Mouse (Mus musculus): ENCODE data around the gene Cd44. TPM values are rescaled to one million over a fixed set of nuclear protein-coding genes. Genes with fewer than 3 reads are reported as not detected.

Gene Cd44
- polyA plus RNA-seq, 1 experiment from 2014 or later: 2.2 TPM

- Histone ChIP-seq H3K9ac (ENCODE audit: low read length) (no peak overlapping the region), H3K4me3 (ENCODE audit: low read depth, low read length) (no peak overlapping the region), H3K27me3 (ENCODE audit: control insufficient read depth, insufficient read depth, low read length) (no peaks in the 10 kb centered on the region; the same call in 1 of the 2 replicates), H3K9me3 (ENCODE audit: control insufficient read depth, low read length) (no peaks in the 10 kb centered on the region), H3K27ac (ENCODE audit: low read depth, low read length) (no peak overlapping the region), H3K36me3 (ENCODE audit: control insufficient read depth, insufficient read depth, low read length) (no peaks in the 10 kb centered on the region), H3K4me2 (ENCODE audit: low read depth) (no peak overlapping the region), H3K4me1 (ENCODE audit: control insufficient read depth, insufficient read depth, low read length) (peaks cover 4% of the 10 kb centered on the region)
- ATAC-seq (ENCODE audit: insufficient read depth, low FRiP score, low TSS enrichment) (no peak), DNase-seq (ENCODE audit: low spot score) (no peak)
- 27% methylated on average over 8 of the region's 8 CpGs for WGBS
These were observed 39.4 kb upstream of the Cd44 start for GRCm38 (mm10) chr2:102940813-102941361.

- Histone ChIP-seq H3K36me3 (ENCODE audit: control insufficient read depth, insufficient read depth, low read length) (no peaks in the 10 kb centered on the region), H3K27me3 (ENCODE audit: control insufficient read depth, insufficient read depth, low read length) (no peaks in the 10 kb centered on the region; the same call in 1 of the 2 replicates), H3K9ac (ENCODE audit: low read length) (no peak overlapping the region), H3K4me2 (ENCODE audit: low read depth) (no peak overlapping the region), H3K4me1 (ENCODE audit: control insufficient read depth, insufficient read depth, low read length) (peaks cover 4% of the 10 kb centered on the region), H3K4me3 (ENCODE audit: low read depth, low read length) (no peak overlapping the region), H3K9me3 (ENCODE audit: control insufficient read depth, low read length) (no peaks in the 10 kb centered on the region), H3K27ac (ENCODE audit: low read depth, low read length) (no peak overlapping the region)
- 94% methylated on average over 8 of the region's 8 CpGs for WGBS
- ATAC-seq (ENCODE audit: insufficient read depth, low FRiP score, low TSS enrichment): no peak
- DNase-seq (ENCODE audit: low spot score): no peak
These were observed 38.7 kb upstream of the Cd44 start for GRCm38 (mm10) chr2:102940158-102940557.

GRCm38 (mm10) chr2:102936886-102937285, 35.4 kb upstream of the Cd44 start:
- no peak overlapping the region for H3K4me3 ChIP-seq (ENCODE audit: low read depth, low read length)
- H3K9ac ChIP-seq (ENCODE audit: low read length): no peak overlapping the region
- no peak overlapping the region for H3K4me2 ChIP-seq (ENCODE audit: low read depth)
- peaks cover 4% of the 10 kb centered on the region for H3K4me1 ChIP-seq (ENCODE audit: control insufficient read depth, insufficient read depth, low read length)
- H3K27ac ChIP-seq (ENCODE audit: low read depth, low read length): no peak overlapping the region
- H3K9me3 ChIP-seq (ENCODE audit: control insufficient read depth, low read length): no peaks in the 10 kb centered on the region
- 49% methylated on average over 3 of the region's 3 CpGs for WGBS
- ATAC-seq (ENCODE audit: insufficient read depth, low FRiP score, low TSS enrichment) (no peak), DNase-seq (ENCODE audit: low spot score) (no peak)
- no peaks in the 10 kb centered on the region; the same call in 1 of the 2 replicates for H3K27me3 ChIP-seq (ENCODE audit: control insufficient read depth, insufficient read depth, low read length)
- no peaks in the 10 kb centered on the region for H3K36me3 ChIP-seq (ENCODE audit: control insufficient read depth, insufficient read depth, low read length)

- no peak for ATAC-seq (ENCODE audit: insufficient read depth, low FRiP score, low TSS enrichment)
- 82% methylated on average over 3 of the region's 3 CpGs for WGBS
- H3K27ac ChIP-seq (ENCODE audit: low read depth, low read length): no peak overlapping the region
These were observed 33.4 kb upstream of the Cd44 start for GRCm38 (mm10) chr2:102934834-102935233.

GRCm38 (mm10) chr2:102933787-102934186, 32.3 kb upstream of the Cd44 start:
- Histone ChIP-seq H3K4me1 (ENCODE audit: control insufficient read depth, insufficient read depth, low read length) (no peaks in the 10 kb centered on the region), H3K36me3 (ENCODE audit: control insufficient read depth, insufficient read depth, low read length) (no peaks in the 10 kb centered on the region), H3K27ac (ENCODE audit: low read depth, low read length) (no peak overlapping the region), H3K9ac (ENCODE audit: low read length) (no peak overlapping the region), H3K4me2 (ENCODE audit: low read depth) (no peak overlapping the region), H3K4me3 (ENCODE audit: low read depth, low read length) (no peak overlapping the region), H3K9me3 (ENCODE audit: control insufficient read depth, low read length) (no peaks in the 10 kb centered on the region), H3K27me3 (ENCODE audit: control insufficient read depth, insufficient read depth, low read length) (no peaks in the 10 kb centered on the region)
- DNase-seq (ENCODE audit: low spot score) (no peak), ATAC-seq (ENCODE audit: insufficient read depth, low FRiP score, low TSS enrichment) (no peak)

More at GRCm38 (mm10) chr2:102934834-102935233, 33.4 kb upstream of the Cd44 start:
- DNase-seq (ENCODE audit: low spot score): no peak
- no peaks in the 10 kb centered on the region for H3K9me3 ChIP-seq (ENCODE audit: control insufficient read depth, low read length)
- no peaks in the 10 kb centered on the region for H3K4me1 ChIP-seq (ENCODE audit: control insufficient read depth, insufficient read depth, low read length)
- no peak overlapping the region for H3K9ac ChIP-seq (ENCODE audit: low read length)
- H3K36me3 ChIP-seq (ENCODE audit: control insufficient read depth, insufficient read depth, low read length): no peaks in the 10 kb centered on the region
- H3K27me3 ChIP-seq (ENCODE audit: control insufficient read depth, insufficient read depth, low read length): no peaks in the 10 kb centered on the region
- no peak overlapping the region for H3K4me3 ChIP-seq (ENCODE audit: low read depth, low read length)
- no peak overlapping the region for H3K4me2 ChIP-seq (ENCODE audit: low read depth)

- no peak overlapping the region for H3K4me2 ChIP-seq (ENCODE audit: low read depth)
- H3K9ac ChIP-seq (ENCODE audit: low read length): no peak overlapping the region
- H3K27ac ChIP-seq (ENCODE audit: low read depth, low read length): no peak overlapping the region
- H3K36me3 ChIP-seq (ENCODE audit: control insufficient read depth, insufficient read depth, low read length): no peaks in the 10 kb centered on the region
- no peak overlapping the region for H3K4me3 ChIP-seq (ENCODE audit: low read depth, low read length)
- no peaks in the 10 kb centered on the region for H3K4me1 ChIP-seq (ENCODE audit: control insufficient read depth, insufficient read depth, low read length)
- ATAC-seq (ENCODE audit: insufficient read depth, low FRiP score, low TSS enrichment): no peak
- 49% methylated on average over 4 of the region's 4 CpGs for WGBS
- no peaks in the 10 kb centered on the region for H3K27me3 ChIP-seq (ENCODE audit: control insufficient read depth, insufficient read depth, low read length)
- H3K9me3 ChIP-seq (ENCODE audit: control insufficient read depth, low read length): no peaks in the 10 kb centered on the region
- no peak for DNase-seq (ENCODE audit: low spot score)
These were observed 31.7 kb upstream of the Cd44 start for GRCm38 (mm10) chr2:102933142-102933541.

- no peak overlapping the region for H3K4me3 ChIP-seq (ENCODE audit: low read depth, low read length)
- no peaks in the 10 kb centered on the region for H3K9me3 ChIP-seq (ENCODE audit: control insufficient read depth, low read length)
These were observed 31.2 kb upstream of the Cd44 start for GRCm38 (mm10) chr2:102932667-102933066.

GRCm38 (mm10) chr2:102928211-102928610, 26.7 kb upstream of the Cd44 start:
- no peak for DNase-seq (ENCODE audit: low spot score)
- Histone ChIP-seq H3K36me3 (ENCODE audit: control insufficient read depth, insufficient read depth, low read length) (no peaks in the 10 kb centered on the region), H3K4me3 (ENCODE audit: low read depth, low read length) (no peak overlapping the region), H3K27ac (ENCODE audit: low read depth, low read length) (no peak overlapping the region), H3K4me1 (ENCODE audit: control insufficient read depth, insufficient read depth, low read length) (no peaks in the 10 kb centered on the region), H3K9ac (ENCODE audit: low read length) (no peak overlapping the region), H3K4me2 (ENCODE audit: low read depth) (no peak overlapping the region), H3K27me3 (ENCODE audit: control insufficient read depth, insufficient read depth, low read length) (no peaks in the 10 kb centered on the region), H3K9me3 (ENCODE audit: control insufficient read depth, low read length) (no peaks in the 10 kb centered on the region)
- ATAC-seq (ENCODE audit: insufficient read depth, low FRiP score, low TSS enrichment): no peak

More at GRCm38 (mm10) chr2:102932667-102933066, 31.2 kb upstream of the Cd44 start:
- 23% methylated on average over 1 of the region's 1 CpGs for WGBS
- Histone ChIP-seq H3K27ac (ENCODE audit: low read depth, low read length) (no peak overlapping the region), H3K27me3 (ENCODE audit: control insufficient read depth, insufficient read depth, low read length) (no peaks in the 10 kb centered on the region), H3K4me1 (ENCODE audit: control insufficient read depth, insufficient read depth, low read length) (no peaks in the 10 kb centered on the region), H3K36me3 (ENCODE audit: control insufficient read depth, insufficient read depth, low read length) (no peaks in the 10 kb centered on the region), H3K9ac (ENCODE audit: low read length) (no peak overlapping the region), H3K4me2 (ENCODE audit: low read depth) (no peak overlapping the region)
- no peak for ATAC-seq (ENCODE audit: insufficient read depth, low FRiP score, low TSS enrichment)
- no peak for DNase-seq (ENCODE audit: low spot score)

- Histone ChIP-seq H3K27ac (ENCODE audit: low read depth, low read length) (no peak overlapping the region), H3K9me3 (ENCODE audit: control insufficient read depth, low read length) (no peaks in the 10 kb centered on the region), H3K36me3 (ENCODE audit: control insufficient read depth, insufficient read depth, low read length) (no peaks in the 10 kb centered on the region), H3K4me1 (ENCODE audit: control insufficient read depth, insufficient read depth, low read length) (no peaks in the 10 kb centered on the region), H3K27me3 (ENCODE audit: control insufficient read depth, insufficient read depth, low read length) (no peaks in the 10 kb centered on the region), H3K4me3 (ENCODE audit: low read depth, low read length) (no peak overlapping the region), H3K9ac (ENCODE audit: low read length) (no peak overlapping the region), H3K4me2 (ENCODE audit: low read depth) (no peak overlapping the region)
- ATAC-seq (ENCODE audit: insufficient read depth, low FRiP score, low TSS enrichment) (no peak), DNase-seq (ENCODE audit: low spot score) (no peak)
- 72% methylated on average over 1 of the region's 1 CpGs for WGBS
These were observed 23.0 kb upstream of the Cd44 start for GRCm38 (mm10) chr2:102924480-102924879.
